Mouse (Mus musculus) myocyte (in vitro differentiated cells): ENCODE results near the gene Bend4.

Experiments
- CEBPB ChIP-seq: IDR thresholded peaks from 2 replicates; pipeline ENCODE4 v1.6.1; 2011; ENCODE audit warnings: mild to moderate bottlenecking, moderate library complexity; ENCODE audit not compliant: poor library complexity, insufficient read depth, severe bottlenecking
- E2F4 ChIP-seq: IDR thresholded peaks from one replicate; pipeline ENCODE4 v1.6.1; 2011; ENCODE audit warnings: mild to moderate bottlenecking, control low read depth, moderate library complexity; ENCODE audit not compliant: insufficient read depth
- MAX ChIP-seq: IDR thresholded peaks from one replicate; pipeline ENCODE4 v1.6.1; 2011; ENCODE audit warnings: low read depth, mild to moderate bottlenecking, control low read depth
- MYOD1 ChIP-seq, 3 experiments: IDR thresholded peaks; one replicate each; pipeline ENCODE4 v1.6.1; 2011; ENCODE audit warnings: control low read depth in 2 of 3, low read depth in 2 of 3, mild to moderate bottlenecking in 2 of 3, moderate library complexity in 1 of 3; ENCODE audit not compliant: insufficient read length in 2 of 3, control insufficient read depth in 1 of 3
- MYOG ChIP-seq, 3 experiments: IDR thresholded peaks; one replicate each; pipeline ENCODE4 v1.6.1; 2011; ENCODE audit warnings: control low read depth in 2 of 3, low read depth in 2 of 3, mild to moderate bottlenecking in 2 of 3; ENCODE audit not compliant: insufficient read length in 2 of 3, control insufficient read depth in 1 of 3, insufficient read depth in 1 of 3
- POLR2A ChIP-seq: IDR thresholded peaks from one replicate; pipeline ENCODE4 v1.6.1; 2011; ENCODE audit warnings: low read depth, mild to moderate bottlenecking, control low read depth, moderate library complexity; ENCODE audit not compliant: insufficient read length
- POLR2AphosphoS2 ChIP-seq: IDR thresholded peaks from one replicate; pipeline ENCODE4 v1.6.1; 2011; ENCODE audit warnings: low read depth, control low read depth; ENCODE audit not compliant: insufficient read length
- REST ChIP-seq: IDR thresholded peaks from one replicate; pipeline ENCODE4 v1.6.1; 2011; ENCODE audit warnings: mild to moderate bottlenecking, control low read depth, moderate library complexity; ENCODE audit not compliant: insufficient read depth, insufficient read length
- SRF ChIP-seq: IDR thresholded peaks from one replicate; pipeline ENCODE4 v1.6.1; 2011; ENCODE audit warnings: low read depth; ENCODE audit not compliant: control insufficient read depth, insufficient read length
- TCF12 ChIP-seq: IDR thresholded peaks from one replicate; pipeline ENCODE4 v1.6.1; 2011; ENCODE audit warnings: mild to moderate bottlenecking, control low read depth; ENCODE audit not compliant: poor library complexity, insufficient read depth, severe bottlenecking
- USF1 ChIP-seq: IDR thresholded peaks from one replicate; pipeline ENCODE4 v1.6.1; 2011; ENCODE audit warnings: low read depth, mild to moderate bottlenecking, control low read depth, moderate library complexity

DNA sequence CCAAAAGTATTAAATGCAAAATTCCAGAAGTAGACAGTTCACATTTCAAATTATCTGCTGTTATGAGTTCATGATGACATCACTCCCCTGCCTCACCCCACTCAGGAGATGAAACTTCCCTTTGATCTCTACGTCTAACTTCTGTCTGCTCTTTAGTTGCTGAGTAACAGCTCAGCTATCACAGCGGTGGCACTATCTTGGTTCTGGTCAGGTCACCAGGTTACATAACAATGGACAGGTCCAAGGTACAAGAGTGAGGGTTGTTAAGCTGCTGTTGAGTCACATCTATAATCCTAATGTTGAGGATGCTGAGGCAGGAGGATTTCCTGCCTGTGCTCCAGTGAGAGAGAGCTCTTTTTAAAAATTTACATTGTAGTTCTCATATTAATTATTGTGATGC is 65.2 kb downstream of the Bend4 start:
- no peak for TF ChIP-seq USF1
- no peak for TF ChIP-seq MAX
- no peak for TF ChIP-seq POLR2A
- no peak for TF ChIP-seq POLR2AphosphoS2
- TF ChIP-seq CEBPB: no peak
- TF ChIP-seq TCF12: no peak
- TF ChIP-seq MYOD1 (IDR thresholded peaks at IDR 0.05; ENCODE audit: control insufficient read depth in 1 of 3, insufficient read length in 2 of 3, low read depth in 2 of 3): no peak
- no peak for TF ChIP-seq MYOG (IDR thresholded peaks at IDR 0.05; ENCODE audit: control insufficient read depth in 1 of 3, insufficient read depth in 1 of 3, insufficient read length in 2 of 3, low read depth in 2 of 3)
- TF ChIP-seq SRF: no peak
- no peak for TF ChIP-seq REST
- no peak for TF ChIP-seq E2F4
